ENCODE assay signal across 10 mouse cellular contexts in genomic region chr15:78434896-78435520, GRCm38 (mm10). TPM values are rescaled to one million over a fixed set of nuclear protein-coding genes. Genes with fewer than 3 reads are reported as not detected.
DNase-seq lines count a peak whose midpoint lies in the region; ATAC-seq and TF ChIP-seq lines count a peak whose summit lies in the region.
"Had no signal": no experiment of that assay in that cellular context is flagged by ENCODE, and none has a peak within 500 bp of the region (broad histone marks: within the 10 kb centered on the region; RNA-seq: fewer than 3 reads in every experiment).

No protein-coding gene starts in this region.

- H3K4me3 ChIP-seq in gastrocnemius, adult 2 months: no peak overlapping the region
- H3K4me3 ChIP-seq in neural tube, embryonic 15.5 days (replicated peaks): no peak overlapping the region

- peaks cover 43% of the 10 kb centered on the region for H3K4me1 ChIP-seq in neural tube, embryonic 15.5 days

- peaks cover 48% of the 10 kb centered on the region for H3K36me3 ChIP-seq in neural tube, embryonic 15.5 days

- ATAC-seq in neural tube, embryonic 15.5 days (ENCODE audit: low FRiP score): no peak
- ATAC-seq in monocyte, adult 5-6 weeks (replicated peaks; ENCODE audit: insufficient number of reproducible peaks, low FRiP score, low TSS enrichment, poor library complexity, severe bottlenecking): no peak

- 30% methylated on average over 6 of the region's 6 CpGs for WGBS in neural tube, embryonic 15.5 days

- H3K27ac ChIP-seq in gastrocnemius, adult 2 months: no peak overlapping the region; the same call in 1 of the 2 replicates
- no peak overlapping the region for H3K27ac ChIP-seq in neural tube, embryonic 15.5 days (replicated peaks)
- H3K27ac ChIP-seq: macrophage had no signal

- H3K27me3 ChIP-seq in neural tube, embryonic 15.5 days (replicated peaks): no peaks in the 10 kb centered on the region

- DNase-seq in gastrocnemius, adult 2 months: no peak
- no peak for DNase-seq in gastrocnemius, postnatal 36 days
- DNase-seq in neural tube, embryonic 10.5 days (ENCODE audit: extremely low spot score, low spot score): peak; percentile 53
- peak; percentile 77 for DNase-seq in embryo, embryonic 11 days
- peak; percentile 61 for DNase-seq in lung, postnatal 14 days
- no peak for DNase-seq in adrenal gland, adult 18-20 months (ENCODE audit: low spot score in 2 of 2)

- TF ChIP-seq CTCF in gastrocnemius, adult 2 months (IDR thresholded peaks at IDR 0.05): peak; percentile 51

- H3K4me2 ChIP-seq in neural tube, embryonic 15.5 days: no peak overlapping the region

- no peaks in the 10 kb centered on the region for H3K9me3 ChIP-seq in neural tube, embryonic 15.5 days (replicated peaks)

- no peak overlapping the region for H3K9ac ChIP-seq in neural tube, embryonic 15.5 days (replicated peaks)

- intact Hi-C loops in gastrocnemius, adult 2 months (cut with DNase I): no loop called here
- intact Hi-C loops in gastrocnemius, postnatal 36 days (cut with DNase I): no loop called here

RNA-seq across cellular contexts. Expression of gene Kctd17, which starts 6.6 kb away (rescaled TPM):
- total RNA-seq in gastrocnemius, adult 2 months (2021): 10 to 100 TPM in 1 of 2 experiments, 1 to 10 TPM in 1; 8.9 to 17.2 TPM
- total RNA-seq in gastrocnemius, postnatal 36 days (2021): 10 to 100 TPM; 14.2 to 15.9 TPM
- polyA plus RNA-seq in neural tube, embryonic 15.5 days (2015; fragmentation: Nextera tagmentation; extraction: Ambion mirVana): 141 and 158 TPM in 2 replicates
- 4.6 to 6.1 TPM (median 5.0 TPM) in 3 replicates for total RNA-seq in monocyte, adult 5-6 weeks (2017)
- 10 to 100 TPM; 80.4 to 83.4 TPM for total RNA-seq in adrenal gland, adult 18-20 months (2021)

RNA-seq across cellular contexts. Expression of gene Mpst, which starts 28.8 kb away (rescaled TPM):
- 10 to 100 TPM; 61.9 to 66.9 TPM for total RNA-seq in gastrocnemius, adult 2 months (2021)
- 10 to 100 TPM; 55.3 to 59.5 TPM for total RNA-seq in gastrocnemius, postnatal 36 days (2021)
- polyA plus RNA-seq in neural tube, embryonic 15.5 days (2015; fragmentation: Nextera tagmentation; extraction: Ambion mirVana): 3.2 and 3.8 TPM in 2 replicates
- 5.8 to 10.2 TPM (median 8.7 TPM) in 3 replicates for total RNA-seq in monocyte, adult 5-6 weeks (2017)
- 10 to 100 TPM; 38.7 to 48.5 TPM for total RNA-seq in adrenal gland, adult 18-20 months (2021)

RNA-seq across cellular contexts. Expression of gene Tst, which starts 29.3 kb away (rescaled TPM):
- 10 to 100 TPM; 18.2 to 18.8 TPM for total RNA-seq in gastrocnemius, adult 2 months (2021)
- 10 to 100 TPM; 22.1 to 24.1 TPM for total RNA-seq in gastrocnemius, postnatal 36 days (2021)
- 16.9 and 37.0 TPM in 2 replicates for polyA plus RNA-seq in neural tube, embryonic 15.5 days (2015; fragmentation: Nextera tagmentation; extraction: Ambion mirVana)
- 2.2 TPM in 1 of 3 replicates, not detected in the others for total RNA-seq in monocyte, adult 5-6 weeks (2017)
- 100 to 1,000 TPM; 207 to 261 TPM for total RNA-seq in adrenal gland, adult 18-20 months (2021)

RNA-seq across cellular contexts. Expression of gene Tmprss6, which starts 33.4 kb away (rescaled TPM):
- not detected for total RNA-seq in gastrocnemius, adult 2 months (2021)
- total RNA-seq in gastrocnemius, postnatal 36 days (2021): not detected
- polyA plus RNA-seq in neural tube, embryonic 15.5 days (2015; fragmentation: Nextera tagmentation; extraction: Ambion mirVana): 0.05 and 0.69 TPM in 2 replicates
- total RNA-seq in monocyte, adult 5-6 weeks (2017): 0.58 TPM in 1 of 3 replicates, not detected in the others
- total RNA-seq in adrenal gland, adult 18-20 months (2021): 1 to 10 TPM in 1 of 2 experiments, under 1 TPM in 1; 0.54 to 2.4 TPM
- polyA plus RNA-seq: heart, embryonic 14.5 days; macrophage had no signal

RNA-seq across cellular contexts. Expression of gene Tex33, which starts 39.3 kb away (rescaled TPM):
- not detected for total RNA-seq in gastrocnemius, adult 2 months (2021)
- total RNA-seq in gastrocnemius, postnatal 36 days (2021): not detected
- not detected in 2 replicates for polyA plus RNA-seq in neural tube, embryonic 15.5 days (2015; fragmentation: Nextera tagmentation; extraction: Ambion mirVana)
- 5.0 TPM in 1 of 3 replicates, not detected in the others for total RNA-seq in monocyte, adult 5-6 weeks (2017)
- total RNA-seq in adrenal gland, adult 18-20 months (2021): not detected
- polyA plus RNA-seq: heart, embryonic 14.5 days; macrophage had no signal

Comparison
In these comparisons a context has a peak if more than half of its experiments do, and no peak if none do; other contexts are left out.
1. DNase-seq: peak in neural tube, embryonic 10.5 days (single experiment), embryo, embryonic 11 days (single experiment) and lung, postnatal 14 days (single experiment); none in gastrocnemius, adult 2 months (single experiment), gastrocnemius, postnatal 36 days (0 of 2) and adrenal gland, adult 18-20 months (0 of 2).
2. RNA of gene Kctd17, which starts 6.6 kb away (total RNA-seq): 80.4 to 83.4 TPM in adrenal gland, adult 18-20 months; 8.9 to 17.2 TPM in gastrocnemius, adult 2 months, 14.2 to 15.9 TPM in gastrocnemius, postnatal 36 days and 4.6 to 6.1 TPM in monocyte, adult 5-6 weeks; every median in the first group is over 4 times any median in the second.
3. RNA of gene Tst, which starts 29.3 kb away (total RNA-seq): 207 to 261 TPM in adrenal gland, adult 18-20 months; 22.1 to 24.1 TPM in gastrocnemius, postnatal 36 days, 18.2 to 18.8 TPM in gastrocnemius, adult 2 months and 2.2 TPM in monocyte, adult 5-6 weeks; every median in the first group is over 4 times any median in the second.